Mouse (Mus musculus) embryo, embryonic 9.5 days (tissue): ENCODE results near the gene Gsg1.

Source experiments
- DNase-seq: peaks from one replicate; pipeline ENCODE4 v3.0.0-alpha.2; 2017; ENCODE audit errors: extremely low spot score

The Gsg1 gene

GRCm38 (mm10) chr6:135261124-135261523 lies 7.0 kb upstream of the Gsg1 start:
- no peak for DNase-seq

GRCm38 (mm10) chr6:135260435-135260834 lies 6.3 kb upstream of the Gsg1 start:
- no peak for DNase-seq

- DNase-seq: peak; percentile 82
Observed at GRCm38 (mm10) chr6:135252728-135253077, 1.4 kb downstream of the Gsg1 start.

GRCm38 (mm10) chr6:135251849-135252727 lies 2.1 kb downstream of the Gsg1 start:
- DNase-seq: no peak

GRCm38 (mm10) chr6:135250926-135251699 lies 3.0 kb downstream of the Gsg1 start:
- DNase-seq: no peak

- peak; percentile 71 for DNase-seq
Observed at GRCm38 (mm10) chr6:135249846-135250531, 4.2 kb downstream of the Gsg1 start.

GRCm38 (mm10) chr6:135247861-135248260 lies 6.3 kb downstream of the Gsg1 start:
- DNase-seq: no peak

- no peak for DNase-seq
Observed at GRCm38 (mm10) chr6:135245586-135245985, 8.6 kb downstream of the Gsg1 start.

- no peak for DNase-seq
Observed at GRCm38 (mm10) chr6:135240361-135240760, 13.8 kb downstream of the Gsg1 start.

- DNase-seq: no peak
Observed at GRCm38 (mm10) chr6:135238211-135238610, 15.9 kb downstream of the Gsg1 start.

- DNase-seq: no peak
Observed at GRCm38 (mm10) chr6:135237326-135237725, 16.8 kb downstream of the Gsg1 start.

- no peak for DNase-seq
Observed at GRCm38 (mm10) chr6:135236576-135236975, 17.6 kb downstream of the Gsg1 start.

- DNase-seq: no peak
Observed at GRCm38 (mm10) chr6:135235742-135236141, 18.4 kb downstream of the Gsg1 start.

- no peak for DNase-seq
Observed at GRCm38 (mm10) chr6:135232443-135233182, 21.5 kb downstream of the Gsg1 start.

GRCm38 (mm10) chr6:135230586-135230985 lies 23.6 kb downstream of the Gsg1 start:
- DNase-seq: no peak

- peak; percentile 31 for DNase-seq
Observed at GRCm38 (mm10) chr6:135228465-135228941, 25.6 kb downstream of the Gsg1 start.

- DNase-seq: no peak
Observed at GRCm38 (mm10) chr6:135223786-135224416, 30.2 kb downstream of the Gsg1 start.

GRCm38 (mm10) chr6:135219916-135220315 lies 34.2 kb downstream of the Gsg1 start:
- no peak for DNase-seq

- no peak for DNase-seq
Observed at GRCm38 (mm10) chr6:135218330-135218729, 35.8 kb downstream of the Gsg1 start.

GRCm38 (mm10) chr6:135212666-135213065 lies 41.5 kb downstream of the Gsg1 start:
- DNase-seq: no peak

GRCm38 (mm10) chr6:135211169-135211568 lies 43.0 kb downstream of the Gsg1 start:
- no peak for DNase-seq
